Mouse (Mus musculus): ENCODE measurements around the gene Cask.

- TF ChIP-seq CTCF (IDR thresholded peaks at IDR 0.05; ENCODE audit: extremely low read depth, insufficient read depth, insufficient read length, insufficient replicate concordance) (no peak), POLR2A (IDR thresholded peaks at IDR 0.05; ENCODE audit: low read depth, low read length) (no peak)
Observed at GRCm38 (mm10) chrX:13798754-13799153, 52.4 kb downstream of the Cask start.

Data from spleen, adult 2 months (tissue).